Mouse (Mus musculus): ENCODE data around the gene Isyna1. TPM values are rescaled to one million over a fixed set of nuclear protein-coding genes. Genes with fewer than 3 reads are reported as not detected.

Isyna1 gene
- polyA plus RNA-seq, 2 experiments = 30.2 to 61.3 TPM

GRCm38 (mm10) chr8:70618888-70619334, 24.7 kb downstream of the Isyna1 start:
- Histone ChIP-seq H3K27ac (peak overlapping the region; percentile 61), H3K36me3 (replicated peaks; ENCODE audit: control insufficient read depth, insufficient read depth, low read depth) (no peaks in the 10 kb centered on the region), H3K4me2 (ENCODE audit: low read depth) (peak overlapping the region; percentile 54), H3K4me3 (ENCODE audit: insufficient read depth in 1 of 2, low read depth in 2 of 2, low read length in 2 of 2) (0 out of 4 replicates have a peak overlapping the region, but pooled peaks of 1 of the 2 experiments have one; percentile 5), H3K27me3 (ENCODE audit: control insufficient read depth, insufficient read depth, low read length) (no peaks in the 10 kb centered on the region), H3K9ac (replicated peaks) (no peak overlapping the region), H3K4me1 (replicated peaks; ENCODE audit: control insufficient read depth in 2 of 2, insufficient read depth in 2 of 2, low read length in 1 of 2) (peaks cover 57 to 66% of the 10 kb centered on the region in 2 experiments), H3K9me3 (ENCODE audit: control insufficient read depth, low read length) (no peaks in the 10 kb centered on the region)
- DNase-seq (ENCODE audit: low read depth in 3 of 3, low spot score in 3 of 3) = peak; percentile 76 to 89 (median 79)
- TF ChIP-seq EP300 (IDR thresholded peaks at IDR 0.05; ENCODE audit: low read depth) (no peak; the same call in 1 of the 2 replicates), CTCF (IDR thresholded peaks at IDR 0.05; ENCODE audit: low read depth) (no peak)
- 1% methylated on average over 9 of the region's 9 CpGs for WGBS (ENCODE audit: insufficient replicate concordance)
- ATAC-seq (ENCODE audit: insufficient read depth) = peak; percentile 83

- peak overlapping the region; percentile 63 for H3K4me2 ChIP-seq (ENCODE audit: low read depth)
- H3K9me3 ChIP-seq (ENCODE audit: control insufficient read depth, low read length) = no peaks in the 10 kb centered on the region
- H3K36me3 ChIP-seq (replicated peaks; ENCODE audit: control insufficient read depth, insufficient read depth, low read depth) = no peaks in the 10 kb centered on the region
- DNase-seq (ENCODE audit: low read depth in 3 of 3, low spot score in 3 of 3) (peak; percentile 74 to 79 (median 78)), ATAC-seq (ENCODE audit: insufficient read depth) (peak; percentile 75)
- H3K27ac ChIP-seq = peak overlapping the region; percentile 86
- no peak overlapping the region; a peak in 1 of 4 replicates for H3K4me3 ChIP-seq (ENCODE audit: insufficient read depth in 1 of 2, low read depth in 2 of 2, low read length in 2 of 2)
- H3K9ac ChIP-seq (replicated peaks) = peak overlapping the region; percentile 38
- 9% methylated on average over 3 of the region's 3 CpGs for WGBS (ENCODE audit: insufficient replicate concordance)
- 0 out of 2 replicates have a peak, but pooled peaks have one; percentile 7 for TF ChIP-seq CTCF (IDR thresholded peaks at IDR 0.05; ENCODE audit: low read depth)
- TF ChIP-seq EP300 (IDR thresholded peaks at IDR 0.05; ENCODE audit: low read depth) = peak; percentile 93
- H3K4me1 ChIP-seq (replicated peaks; ENCODE audit: control insufficient read depth in 2 of 2, insufficient read depth in 2 of 2, low read length in 1 of 2) = peaks cover 59 to 65% of the 10 kb centered on the region in 2 experiments
- no peaks in the 10 kb centered on the region for H3K27me3 ChIP-seq (ENCODE audit: control insufficient read depth, insufficient read depth, low read length)
These were observed 28.0 kb downstream of the Isyna1 start for GRCm38 (mm10) chr8:70622220-70622619.

DNA sequence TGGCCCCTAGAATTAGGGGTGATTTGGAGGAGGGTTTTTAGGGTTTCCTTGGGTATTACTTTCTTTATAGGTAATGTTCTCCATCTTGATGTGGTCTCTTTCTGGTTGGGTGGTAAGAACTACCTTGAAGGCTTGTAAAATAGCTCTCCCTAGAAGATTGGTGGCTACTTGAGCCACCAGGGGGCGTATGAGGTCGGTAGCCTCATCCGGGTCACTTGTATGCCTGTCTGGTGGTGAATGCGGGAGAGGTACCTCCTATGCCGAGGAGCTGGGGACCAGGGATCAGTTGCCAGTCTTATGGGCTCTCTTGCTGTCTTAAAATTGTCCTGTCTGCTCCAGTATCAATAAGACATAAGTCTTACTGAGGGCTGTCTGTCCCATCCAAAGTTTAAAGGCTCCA, 30.9 kb downstream of the Isyna1 start:
- H3K27me3 ChIP-seq (ENCODE audit: control insufficient read depth, insufficient read depth, low read length) = no peaks in the 10 kb centered on the region
- WGBS (ENCODE audit: insufficient replicate concordance) = 27% methylated on average over 5 of the region's 5 CpGs
- H3K4me2 ChIP-seq (ENCODE audit: low read depth) = no peak overlapping the region
- no peak for DNase-seq (ENCODE audit: low read depth in 3 of 3, low spot score in 3 of 3)
- TF ChIP-seq EP300 (IDR thresholded peaks at IDR 0.05; ENCODE audit: low read depth) (no peak), CTCF (IDR thresholded peaks at IDR 0.05; ENCODE audit: low read depth) (peak; percentile 83)
- no peak overlapping the region for H3K27ac ChIP-seq
- no peak overlapping the region for H3K9ac ChIP-seq (replicated peaks)
- no peaks in the 10 kb centered on the region for H3K9me3 ChIP-seq (ENCODE audit: control insufficient read depth, low read length)
- H3K4me1 ChIP-seq (replicated peaks; ENCODE audit: control insufficient read depth in 2 of 2, insufficient read depth in 2 of 2, low read length in 1 of 2) = peaks cover 41 to 42% of the 10 kb centered on the region in 2 experiments
- H3K4me3 ChIP-seq (ENCODE audit: insufficient read depth in 1 of 2, low read depth in 2 of 2, low read length in 2 of 2) = no peak overlapping the region
- ATAC-seq (ENCODE audit: insufficient read depth) = no peak
- H3K36me3 ChIP-seq (replicated peaks; ENCODE audit: control insufficient read depth, insufficient read depth, low read depth) = no peaks in the 10 kb centered on the region

GRCm38 (mm10) chr8:70627041-70627440, 32.9 kb downstream of the Isyna1 start:
- Histone ChIP-seq H3K4me2 (ENCODE audit: low read depth) (no peak overlapping the region), H3K9ac (replicated peaks) (no peak overlapping the region), H3K4me1 (replicated peaks; ENCODE audit: control insufficient read depth in 2 of 2, insufficient read depth in 2 of 2, low read length in 1 of 2) (peaks cover 35 to 41% of the 10 kb centered on the region in 2 experiments), H3K27me3 (ENCODE audit: control insufficient read depth, insufficient read depth, low read length) (peaks cover 8% of the 10 kb centered on the region), H3K4me3 (ENCODE audit: insufficient read depth in 1 of 2, low read depth in 2 of 2, low read length in 2 of 2) (no peak overlapping the region), H3K9me3 (ENCODE audit: control insufficient read depth, low read length) (no peaks in the 10 kb centered on the region), H3K36me3 (replicated peaks; ENCODE audit: control insufficient read depth, insufficient read depth, low read depth) (no peaks in the 10 kb centered on the region), H3K27ac (no peak overlapping the region)
- no peak for ATAC-seq (ENCODE audit: insufficient read depth)
- no peak for DNase-seq (ENCODE audit: low read depth in 3 of 3, low spot score in 3 of 3)
- 73% methylated on average over 5 of the region's 5 CpGs for WGBS (ENCODE audit: insufficient replicate concordance)
- no peak for TF ChIP-seq EP300 (IDR thresholded peaks at IDR 0.05; ENCODE audit: low read depth)
- no peak for TF ChIP-seq CTCF (IDR thresholded peaks at IDR 0.05; ENCODE audit: low read depth)

DNA sequence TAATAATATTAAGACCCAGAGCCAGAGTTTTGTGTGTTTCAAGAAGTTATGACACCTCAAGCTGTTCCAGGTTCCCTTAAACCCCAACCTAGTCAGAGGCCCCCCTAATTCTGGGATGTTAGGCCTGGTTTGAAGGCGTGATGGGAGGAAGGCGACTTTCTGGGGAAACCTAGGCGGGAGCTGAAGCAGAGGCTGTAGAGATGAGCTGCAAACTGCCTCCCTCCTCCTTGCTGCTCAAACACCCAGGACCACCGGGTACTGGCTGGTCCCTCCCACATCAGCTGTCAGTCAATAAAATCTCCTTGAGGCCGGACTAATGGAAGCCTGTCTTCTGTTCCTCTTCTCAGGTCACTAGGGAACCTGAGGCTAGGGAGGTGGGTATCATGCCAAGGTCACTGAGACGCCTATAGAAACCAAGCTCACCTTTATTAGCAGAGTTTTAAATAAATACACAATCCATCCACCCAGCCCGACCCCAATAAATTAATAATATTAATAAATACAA, 34.9 kb downstream of the Isyna1 start:
- peaks cover 17 to 25% of the 10 kb centered on the region in 2 experiments for H3K4me1 ChIP-seq (replicated peaks; ENCODE audit: control insufficient read depth in 2 of 2, insufficient read depth in 2 of 2, low read length in 1 of 2)
- H3K4me2 ChIP-seq (ENCODE audit: low read depth) = peak overlapping the region; percentile 81
- no peaks in the 10 kb centered on the region for H3K36me3 ChIP-seq (replicated peaks; ENCODE audit: control insufficient read depth, insufficient read depth, low read depth)
- WGBS (ENCODE audit: insufficient replicate concordance) = 59% methylated on average over 7 of the region's 7 CpGs
- DNase-seq (ENCODE audit: low read depth in 3 of 3, low spot score in 3 of 3) (no peak), ATAC-seq (ENCODE audit: insufficient read depth) (no peak)
- TF ChIP-seq CTCF (IDR thresholded peaks at IDR 0.05; ENCODE audit: low read depth) (no peak), EP300 (IDR thresholded peaks at IDR 0.05; ENCODE audit: low read depth) (no peak)
- H3K9ac ChIP-seq (replicated peaks) = peak overlapping the region; percentile 72
- H3K27me3 ChIP-seq (ENCODE audit: control insufficient read depth, insufficient read depth, low read length) = peaks cover 8% of the 10 kb centered on the region
- no peaks in the 10 kb centered on the region for H3K9me3 ChIP-seq (ENCODE audit: control insufficient read depth, low read length)
- peak overlapping the region; percentile 57 for H3K27ac ChIP-seq
- H3K4me3 ChIP-seq (ENCODE audit: insufficient read depth in 1 of 2, low read depth in 2 of 2, low read length in 2 of 2) = peak overlapping the region in 1 of 2 experiments; percentile 71; a peak in 2 of 4 replicates

Measured in liver, embryonic 14.5 days (tissue).